Mouse (Mus musculus) cerebellum, adult 2 months (tissue): ENCODE measurements around the gene Gm42957.

Source experiments
- CTCF ChIP-seq: fragments of 200-500 bp; IDR thresholded peaks from 2 replicates; pipeline ENCODE4 v1.5.1; 2011; ENCODE audit warnings: low read depth, mild to moderate bottlenecking, control low read depth, low read length, moderate library complexity, borderline replicate concordance; ENCODE audit not compliant: insufficient read depth
- POLR2A ChIP-seq: fragments of 200-500 bp; IDR thresholded peaks from 2 replicates; pipeline ENCODE4 v1.6.1; 2011; ENCODE audit warnings: low read length, control low read depth, borderline replicate concordance; ENCODE audit not compliant: insufficient read depth

GRCm38 (mm10) chr3:96606618-96607017, 28.7 kb upstream of the Gm42957 start:
- TF ChIP-seq POLR2A (no peak), CTCF (peak; percentile 2; the same call in 1 of the 2 replicates)
